Mouse (Mus musculus): ENCODE measurements around the gene Nap1l4. TPM values are rescaled to one million over a fixed set of nuclear protein-coding genes. Genes with fewer than 3 reads are reported as not detected.

Nap1l4 gene
- polyA plus RNA-seq, 1 experiment from 2014 or later, result 214 TPM

DNA sequence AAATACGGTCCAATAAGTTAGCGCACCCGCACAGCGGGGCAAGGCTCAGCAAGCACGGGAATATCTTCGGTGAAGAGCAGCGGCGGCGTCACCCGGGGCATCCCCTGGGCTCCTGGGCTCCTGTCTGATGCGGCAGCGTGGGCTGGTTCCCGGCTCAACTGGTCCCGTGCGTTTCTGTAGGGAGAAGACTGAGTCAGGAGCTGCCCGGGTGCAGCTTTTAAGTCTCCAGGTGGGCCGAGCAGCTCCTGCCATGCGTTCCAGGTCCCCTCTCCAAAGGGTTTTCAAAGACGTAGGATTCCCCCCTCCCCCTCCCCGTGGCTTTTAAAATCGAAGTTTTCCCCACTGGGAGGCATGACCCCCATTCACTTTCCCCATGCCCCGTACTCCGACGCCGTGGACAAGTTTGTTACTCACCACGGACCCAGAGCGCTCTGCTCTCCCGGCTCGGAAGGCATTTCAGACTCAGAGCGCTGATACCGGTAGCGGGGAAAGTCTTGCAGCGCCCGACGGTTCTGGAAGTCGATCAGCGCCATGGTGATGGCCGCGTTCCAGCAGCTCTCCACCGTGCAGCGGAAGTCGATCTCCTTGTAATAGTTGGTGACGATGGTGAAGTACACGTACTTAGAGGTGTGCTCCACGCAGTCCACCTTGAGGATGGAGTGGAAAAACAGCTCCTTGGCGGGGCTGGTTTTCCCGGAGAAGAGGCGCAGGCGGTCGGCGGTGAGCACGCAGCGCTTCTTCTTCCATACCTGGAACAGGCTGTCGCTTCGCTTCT lies 47.1 kb downstream of the Nap1l4 start:
- H3K4me3 ChIP-seq (ENCODE audit: low read depth, low read length), result peak overlapping the region; percentile 29
- ATAC-seq (replicated peaks; ENCODE audit: low FRiP score), result no peak
- 0 out of 2 replicates have a peak, but pooled peaks cover 1% of the 10 kb centered on the region for H3K4me1 ChIP-seq (replicated peaks; ENCODE audit: control insufficient read depth, insufficient read depth, low read length)
- peak overlapping the region; percentile 27; the same call in 1 of the 2 replicates for H3K9ac ChIP-seq (ENCODE audit: low read length)
- no peaks in the 10 kb centered on the region for H3K9me3 ChIP-seq (ENCODE audit: control insufficient read depth, low read length)
- peak; percentile 65 for DNase-seq (ENCODE audit: low spot score)
- H3K36me3 ChIP-seq (ENCODE audit: control insufficient read depth, insufficient read depth, low read length), result no peaks in the 10 kb centered on the region
- peaks cover 39% of the 10 kb centered on the region for H3K27me3 ChIP-seq (ENCODE audit: control insufficient read depth, insufficient read depth, low read length)
- no peak overlapping the region for H3K27ac ChIP-seq (ENCODE audit: low read depth, low read length)
- 5% methylated on average over 55 of the region's 55 CpGs for WGBS
- H3K4me2 ChIP-seq (ENCODE audit: low read depth, low read length, severe bottlenecking), result peak overlapping the region; percentile 50

GRCm38 (mm10) chr7:143500912-143501311 lies 48.0 kb downstream of the Nap1l4 start:
- ATAC-seq (replicated peaks; ENCODE audit: low FRiP score) (no peak), DNase-seq (ENCODE audit: low spot score) (no peak)
- Histone ChIP-seq H3K9ac (ENCODE audit: low read length) (no peak overlapping the region), H3K36me3 (ENCODE audit: control insufficient read depth, insufficient read depth, low read length) (no peaks in the 10 kb centered on the region), H3K4me1 (replicated peaks; ENCODE audit: control insufficient read depth, insufficient read depth, low read length) (0 out of 2 replicates have a peak, but pooled peaks cover 1% of the 10 kb centered on the region), H3K4me2 (ENCODE audit: low read depth, low read length, severe bottlenecking) (no peak overlapping the region), H3K9me3 (ENCODE audit: control insufficient read depth, low read length) (no peaks in the 10 kb centered on the region), H3K27ac (ENCODE audit: low read depth, low read length) (no peak overlapping the region), H3K27me3 (ENCODE audit: control insufficient read depth, insufficient read depth, low read length) (peaks cover 39% of the 10 kb centered on the region), H3K4me3 (ENCODE audit: low read depth, low read length) (no peak overlapping the region)
- 53% methylated on average over 2 of the region's 2 CpGs for WGBS

DNA sequence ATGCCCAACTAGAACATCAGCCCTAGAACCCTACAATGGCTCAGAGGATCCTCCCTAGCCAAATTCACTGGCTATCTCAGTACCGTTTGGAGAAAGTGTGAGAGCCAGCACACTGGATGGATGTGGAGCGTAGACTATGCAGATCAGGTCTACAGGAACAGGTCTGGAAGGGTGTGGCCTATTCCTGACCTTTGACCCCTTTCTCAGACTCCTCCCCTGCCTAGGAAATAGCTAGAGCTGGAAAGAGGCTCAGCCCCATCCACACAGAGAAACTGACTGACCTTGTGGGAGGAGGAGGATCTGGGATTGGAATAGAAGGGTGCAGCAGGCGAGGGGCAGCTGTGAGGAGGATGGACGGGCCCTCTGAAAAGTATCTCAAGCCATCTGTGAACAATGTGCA lies 50.3 kb downstream of the Nap1l4 start:
- DNase-seq (ENCODE audit: low spot score) (no peak), ATAC-seq (replicated peaks; ENCODE audit: low FRiP score) (no peak)
- no peak overlapping the region for H3K4me2 ChIP-seq (ENCODE audit: low read depth, low read length, severe bottlenecking)
- H3K4me1 ChIP-seq (replicated peaks; ENCODE audit: control insufficient read depth, insufficient read depth, low read length), result 0 out of 2 replicates have a peak, but pooled peaks cover 1% of the 10 kb centered on the region
- H3K27me3 ChIP-seq (ENCODE audit: control insufficient read depth, insufficient read depth, low read length), result peaks cover 35% of the 10 kb centered on the region
- no peaks in the 10 kb centered on the region for H3K9me3 ChIP-seq (ENCODE audit: control insufficient read depth, low read length)
- no peak overlapping the region for H3K27ac ChIP-seq (ENCODE audit: low read depth, low read length)
- H3K9ac ChIP-seq (ENCODE audit: low read length), result no peak overlapping the region
- H3K4me3 ChIP-seq (ENCODE audit: low read depth, low read length), result no peak overlapping the region
- no peaks in the 10 kb centered on the region for H3K36me3 ChIP-seq (ENCODE audit: control insufficient read depth, insufficient read depth, low read length)
- WGBS, result 94% methylated on average over 4 of the region's 4 CpGs

GRCm38 (mm10) chr7:143495104-143495961 lies 53.6 kb downstream of the Nap1l4 start:
- ATAC-seq (replicated peaks; ENCODE audit: low FRiP score) (no peak), DNase-seq (ENCODE audit: low spot score) (no peak)
- H3K27ac ChIP-seq (ENCODE audit: low read depth, low read length), result no peak overlapping the region
- no peak overlapping the region for H3K4me2 ChIP-seq (ENCODE audit: low read depth, low read length, severe bottlenecking)
- no peaks in the 10 kb centered on the region for H3K9me3 ChIP-seq (ENCODE audit: control insufficient read depth, low read length)
- no peak overlapping the region for H3K4me3 ChIP-seq (ENCODE audit: low read depth, low read length)
- no peaks in the 10 kb centered on the region for H3K36me3 ChIP-seq (ENCODE audit: control insufficient read depth, insufficient read depth, low read length)
- 84% methylated on average over 8 of the region's 8 CpGs for WGBS
- peaks cover 3% of the 10 kb centered on the region for H3K27me3 ChIP-seq (ENCODE audit: control insufficient read depth, insufficient read depth, low read length)
- H3K9ac ChIP-seq (ENCODE audit: low read length), result no peak overlapping the region
- no peaks in the 10 kb centered on the region for H3K4me1 ChIP-seq (replicated peaks; ENCODE audit: control insufficient read depth, insufficient read depth, low read length)

DNA sequence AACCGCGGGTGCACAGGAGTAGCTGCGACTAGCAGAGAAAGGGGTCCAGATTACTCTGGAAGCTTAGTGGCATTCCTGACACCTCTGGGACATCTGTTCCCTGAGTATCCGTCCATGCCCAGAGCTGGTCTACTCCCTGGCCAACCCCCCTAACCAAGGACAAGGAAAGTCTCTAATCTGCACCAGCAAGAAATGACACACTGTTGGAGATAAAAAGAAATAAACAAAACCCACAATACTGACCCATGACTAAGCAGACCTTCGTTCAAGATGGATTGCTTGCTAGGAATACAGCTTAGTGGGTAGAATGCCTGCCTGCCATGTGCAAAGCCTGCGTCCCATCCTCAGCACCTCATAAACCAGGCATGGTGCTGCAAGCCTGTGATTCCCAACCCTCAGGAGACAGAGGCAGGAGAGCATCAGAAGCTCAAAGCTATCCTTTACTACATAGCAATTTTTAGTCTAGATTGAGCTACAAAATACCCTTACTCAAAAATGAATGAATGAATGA lies 55.2 kb downstream of the Nap1l4 start:
- no peaks in the 10 kb centered on the region for H3K36me3 ChIP-seq (ENCODE audit: control insufficient read depth, insufficient read depth, low read length)
- H3K27me3 ChIP-seq (ENCODE audit: control insufficient read depth, insufficient read depth, low read length), result no peaks in the 10 kb centered on the region
- DNase-seq (ENCODE audit: low spot score), result no peak
- no peaks in the 10 kb centered on the region for H3K9me3 ChIP-seq (ENCODE audit: control insufficient read depth, low read length)
- H3K4me2 ChIP-seq (ENCODE audit: low read depth, low read length, severe bottlenecking), result no peak overlapping the region
- H3K9ac ChIP-seq (ENCODE audit: low read length), result no peak overlapping the region
- no peak overlapping the region for H3K27ac ChIP-seq (ENCODE audit: low read depth, low read length)
- WGBS, result 92% methylated on average over 6 of the region's 6 CpGs
- no peak for ATAC-seq (replicated peaks; ENCODE audit: low FRiP score)
- H3K4me1 ChIP-seq (replicated peaks; ENCODE audit: control insufficient read depth, insufficient read depth, low read length), result no peaks in the 10 kb centered on the region
- H3K4me3 ChIP-seq (ENCODE audit: low read depth, low read length), result no peak overlapping the region

GRCm38 (mm10) chr7:143489735-143490134 lies 59.2 kb downstream of the Nap1l4 start:
- Histone ChIP-seq H3K4me2 (ENCODE audit: low read depth, low read length, severe bottlenecking) (no peak overlapping the region), H3K4me1 (replicated peaks; ENCODE audit: control insufficient read depth, insufficient read depth, low read length) (no peaks in the 10 kb centered on the region), H3K36me3 (ENCODE audit: control insufficient read depth, insufficient read depth, low read length) (no peaks in the 10 kb centered on the region), H3K9me3 (ENCODE audit: control insufficient read depth, low read length) (no peaks in the 10 kb centered on the region), H3K27ac (ENCODE audit: low read depth, low read length) (no peak overlapping the region), H3K27me3 (ENCODE audit: control insufficient read depth, insufficient read depth, low read length) (no peaks in the 10 kb centered on the region), H3K9ac (ENCODE audit: low read length) (no peak overlapping the region), H3K4me3 (ENCODE audit: low read depth, low read length) (no peak overlapping the region)
- WGBS, result 86% methylated on average over 6 of the region's 6 CpGs
- ATAC-seq (replicated peaks; ENCODE audit: low FRiP score) (no peak), DNase-seq (ENCODE audit: low spot score) (no peak)

- H3K36me3 ChIP-seq (ENCODE audit: control insufficient read depth, insufficient read depth, low read length), result no peaks in the 10 kb centered on the region
Observed at GRCm38 (mm10) chr7:143482541-143482940, 66.4 kb downstream of the Nap1l4 start.

DNA sequence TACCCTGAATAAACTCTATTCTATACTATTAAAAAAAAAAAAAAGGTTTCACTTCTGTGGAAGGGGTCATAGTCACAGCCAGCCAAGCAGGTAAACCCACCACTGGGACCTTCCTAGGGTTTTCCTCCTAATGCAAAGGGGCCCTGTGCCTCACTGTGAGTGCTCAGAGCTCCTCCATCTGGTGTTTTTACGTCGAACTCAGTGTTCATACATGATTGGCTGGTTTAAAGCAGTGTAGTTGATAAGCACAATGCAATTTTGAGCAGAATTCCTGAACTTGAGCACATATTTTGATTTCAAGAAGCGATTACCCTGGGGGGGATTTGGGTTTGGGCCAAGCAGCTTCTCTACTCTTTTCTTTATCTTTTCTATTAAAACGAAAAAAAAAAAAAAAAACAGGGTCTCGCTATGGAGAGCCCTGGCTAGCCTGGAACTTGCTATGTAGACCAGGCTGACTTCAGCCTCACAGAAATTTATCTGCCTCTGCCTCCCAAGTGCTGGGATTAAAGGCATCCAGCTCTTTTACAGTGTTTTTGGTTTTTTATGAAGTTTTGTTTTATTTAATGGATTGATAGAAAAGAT lies 67.0 kb downstream of the Nap1l4 start:
- Histone ChIP-seq H3K4me3 (ENCODE audit: low read depth, low read length) (no peak overlapping the region), H3K36me3 (ENCODE audit: control insufficient read depth, insufficient read depth, low read length) (no peaks in the 10 kb centered on the region), H3K4me2 (ENCODE audit: low read depth, low read length, severe bottlenecking) (no peak overlapping the region), H3K9ac (ENCODE audit: low read length) (no peak overlapping the region), H3K27ac (ENCODE audit: low read depth, low read length) (no peak overlapping the region), H3K9me3 (ENCODE audit: control insufficient read depth, low read length) (no peaks in the 10 kb centered on the region), H3K27me3 (ENCODE audit: control insufficient read depth, insufficient read depth, low read length) (peaks cover 3% of the 10 kb centered on the region; the same call in 1 of the 2 replicates), H3K4me1 (replicated peaks; ENCODE audit: control insufficient read depth, insufficient read depth, low read length) (no peaks in the 10 kb centered on the region; the same call in 1 of the 2 replicates)
- ATAC-seq (replicated peaks; ENCODE audit: low FRiP score), result no peak
- 64% methylated on average over 5 of the region's 5 CpGs for WGBS
- DNase-seq (ENCODE audit: low spot score), result no peak

More at GRCm38 (mm10) chr7:143482541-143482940, 66.4 kb downstream of the Nap1l4 start:
- no peak for DNase-seq (ENCODE audit: low spot score)
- Histone ChIP-seq H3K9me3 (ENCODE audit: control insufficient read depth, low read length) (no peaks in the 10 kb centered on the region), H3K4me1 (replicated peaks; ENCODE audit: control insufficient read depth, insufficient read depth, low read length) (no peaks in the 10 kb centered on the region; the same call in 1 of the 2 replicates), H3K4me2 (ENCODE audit: low read depth, low read length, severe bottlenecking) (no peak overlapping the region), H3K27ac (ENCODE audit: low read depth, low read length) (no peak overlapping the region), H3K4me3 (ENCODE audit: low read depth, low read length) (no peak overlapping the region), H3K27me3 (ENCODE audit: control insufficient read depth, insufficient read depth, low read length) (peaks cover 3% of the 10 kb centered on the region; the same call in 1 of the 2 replicates), H3K9ac (ENCODE audit: low read length) (no peak overlapping the region)
- 14% methylated on average over 6 of the region's 6 CpGs for WGBS
- ATAC-seq (replicated peaks; ENCODE audit: low FRiP score), result no peak

Data from forebrain, embryonic 11.5 days (tissue).